Mouse (Mus musculus) cerebellum, postnatal 36 days (tissue): Measurements from ENCODE around the gene Osbp.
A peak's percentile ranks its signal among the peaks of the same experiment; 100 is the strongest.

Source experiments
- DNase-seq, 2 experiments: peaks; one replicate each; pipeline ENCODE4 v3.0.0; 2021 to 2022; ENCODE audit warnings: mixed read lengths in 2 of 2

Gene Osbp

GRCm38 (mm10) chr19:11989334-11989733 lies 23.6 kb downstream of the Osbp start:
- DNase-seq, result no peak

GRCm38 (mm10) chr19:11992034-11992433 lies 26.3 kb downstream of the Osbp start:
- no peak for DNase-seq

GRCm38 (mm10) chr19:11992441-11993029 lies 26.8 kb downstream of the Osbp start:
- no peak for DNase-seq

GRCm38 (mm10) chr19:11994703-11995431 lies 29.1 kb downstream of the Osbp start:
- DNase-seq, result no peak

- DNase-seq, result no peak
Measured at GRCm38 (mm10) chr19:11995722-11996448, 30.1 kb downstream of the Osbp start.

GRCm38 (mm10) chr19:12001686-12002085 lies 35.9 kb downstream of the Osbp start:
- no peak for DNase-seq

- DNase-seq, result peak; percentile 67 to 79
Measured at GRCm38 (mm10) chr19:12002125-12002524, 36.4 kb downstream of the Osbp start.

- DNase-seq, result peak in 1 of 2 experiments; percentile 23
Measured at GRCm38 (mm10) chr19:12002791-12003190, 37.0 kb downstream of the Osbp start.

GRCm38 (mm10) chr19:12003568-12003967 lies 37.8 kb downstream of the Osbp start:
- DNase-seq, result no peak

- DNase-seq, result peak in 1 of 2 experiments; percentile 24
Measured at GRCm38 (mm10) chr19:12004216-12005008, 38.7 kb downstream of the Osbp start.

GRCm38 (mm10) chr19:12005376-12006360 lies 39.9 kb downstream of the Osbp start:
- peak; percentile 89 to 92 for DNase-seq

GRCm38 (mm10) chr19:12006361-12006947 lies 40.7 kb downstream of the Osbp start:
- peak; percentile 23 to 38 for DNase-seq

- peak; percentile 33 to 35 for DNase-seq
Measured at GRCm38 (mm10) chr19:12007105-12007931, 41.6 kb downstream of the Osbp start.

GRCm38 (mm10) chr19:12008410-12009380 lies 43.0 kb downstream of the Osbp start:
- no peak for DNase-seq

- peak; percentile 63 to 80 for DNase-seq
Measured at GRCm38 (mm10) chr19:12009501-12010280, 44.0 kb downstream of the Osbp start.

- DNase-seq, result peak; percentile 53 to 55
Measured at GRCm38 (mm10) chr19:12010281-12010771, 44.6 kb downstream of the Osbp start.

- DNase-seq, result peak; percentile 72 to 93
Measured at GRCm38 (mm10) chr19:12010916-12011559, 45.3 kb downstream of the Osbp start.
